Mouse (Mus musculus) frontal cortex, postnatal 10 days (tissue): ENCODE results near the gene Pdss1.
"Not testable (repeated sequence)": the region's sequence is repeated elsewhere in the genome, so short reads cannot be mapped to it uniquely, and the experiment has no call there.

Source experiments
- DNase-seq, 2 experiments: peaks; one replicate each; pipeline ENCODE4 v3.0.0; 2022; ENCODE audit warnings: low spot score in 2 of 2, mixed read lengths in 1 of 2

Pdss1 gene

DNA sequence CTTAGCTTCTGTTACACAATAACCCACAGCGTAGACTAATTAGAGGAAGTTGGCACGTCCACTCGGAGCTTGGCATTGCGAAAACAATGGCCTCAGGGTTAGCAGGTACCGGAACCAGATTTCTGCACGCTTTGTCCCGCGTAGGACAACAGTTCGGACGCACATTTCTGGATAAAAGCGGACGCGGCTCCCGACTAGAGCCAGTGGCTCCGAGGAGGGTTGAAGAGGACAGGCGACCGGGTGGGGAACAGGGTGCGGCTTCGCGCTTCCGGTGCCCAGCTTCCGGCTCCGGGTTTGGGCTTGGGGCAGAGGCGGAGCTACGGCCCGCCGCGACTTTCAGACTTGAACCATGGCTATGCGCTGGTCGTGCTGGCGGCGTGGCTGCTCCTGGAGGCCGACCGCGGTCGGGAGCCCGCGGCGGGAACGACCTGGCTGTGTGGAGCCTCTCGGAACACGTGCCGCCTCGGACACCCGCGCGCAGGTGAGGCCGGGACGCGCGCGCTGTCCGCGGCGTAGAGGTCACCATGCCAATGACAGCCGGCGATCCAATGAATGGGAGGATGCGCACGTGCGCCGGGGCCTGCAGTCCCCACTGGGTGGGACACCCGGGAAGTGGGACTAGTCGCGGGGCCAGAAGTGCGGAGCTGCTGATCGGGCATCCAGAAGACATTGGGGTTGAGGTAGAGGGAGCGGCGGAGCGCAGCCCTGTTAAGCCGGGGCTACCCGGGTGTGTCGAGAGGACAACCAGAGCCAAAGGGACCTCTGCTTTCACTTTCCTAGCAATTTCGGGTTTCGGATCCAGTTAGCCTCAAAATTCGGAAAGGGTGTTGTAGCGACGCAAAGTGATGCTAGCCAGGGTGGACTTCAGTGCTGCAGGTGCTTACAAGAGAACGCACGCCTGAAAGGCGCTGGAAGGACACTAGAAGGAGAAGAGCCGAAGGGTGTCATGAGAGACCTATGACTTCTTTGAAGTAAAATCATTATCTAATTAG is at the start of gene Pdss1:
Pdss1 (plus strand) TSS at position 241 of the 992 bp plus-strand sequence.
- DNase-seq: peak; percentile 85 to 87

DNA sequence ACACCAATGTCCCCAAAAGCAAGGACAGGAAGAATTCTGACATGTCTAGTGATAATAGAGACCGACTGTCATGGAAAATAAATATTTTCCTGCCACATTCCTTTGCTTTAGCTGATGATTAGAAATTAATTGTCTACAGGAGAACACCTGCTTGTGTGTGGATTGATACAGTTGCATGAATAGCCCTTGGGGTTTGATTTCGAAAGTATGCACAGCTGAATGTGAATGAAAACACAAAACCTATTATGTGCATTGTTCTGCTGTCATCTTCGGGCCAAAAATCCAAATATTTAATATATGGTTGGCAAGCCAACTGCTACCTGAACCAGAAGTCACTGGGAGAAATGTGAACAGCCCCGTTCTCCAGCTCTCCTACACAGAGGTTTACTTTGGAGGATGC is 43.4 kb upstream of the Pdss1 start:
- no peak for DNase-seq

DNA sequence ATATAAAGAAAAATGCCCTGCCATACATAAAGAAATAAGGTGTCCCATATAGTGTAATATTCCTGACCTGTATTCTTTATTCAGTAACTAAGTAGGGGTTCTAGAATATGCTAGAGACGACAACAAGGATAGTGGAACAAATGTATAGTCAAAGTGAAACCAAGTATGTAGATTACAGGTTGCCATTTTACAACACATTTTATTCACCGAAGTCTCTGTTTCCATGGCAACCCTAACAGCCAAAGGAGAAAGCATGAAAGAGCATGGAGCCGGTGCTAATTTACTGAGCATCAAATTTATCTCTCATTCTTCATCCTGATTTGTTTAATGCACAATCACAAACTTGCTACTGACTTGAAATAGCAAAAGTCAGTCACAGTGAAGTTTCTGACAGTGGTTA is 37.8 kb upstream of the Pdss1 start:
- no peak for DNase-seq

DNA sequence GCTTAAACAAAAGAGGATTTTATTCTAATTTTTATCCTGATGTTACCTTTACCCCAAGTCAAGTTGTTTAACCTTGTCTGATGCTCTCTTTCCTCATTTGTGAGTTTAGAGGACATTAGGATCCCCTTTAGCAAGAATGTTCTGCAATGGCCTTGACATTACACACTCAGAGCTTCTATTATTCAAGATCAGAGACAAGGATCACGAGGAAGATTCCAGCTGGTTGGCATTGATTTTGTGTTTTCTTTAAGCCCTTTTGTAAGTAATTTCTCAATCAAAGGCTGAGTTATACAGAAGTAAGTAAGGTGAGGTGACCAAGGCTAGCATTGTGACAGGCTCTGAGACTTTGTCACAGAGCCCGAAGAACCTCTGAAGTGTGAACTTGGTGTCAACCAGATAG is 33.1 kb upstream of the Pdss1 start:
- DNase-seq: no peak

DNA sequence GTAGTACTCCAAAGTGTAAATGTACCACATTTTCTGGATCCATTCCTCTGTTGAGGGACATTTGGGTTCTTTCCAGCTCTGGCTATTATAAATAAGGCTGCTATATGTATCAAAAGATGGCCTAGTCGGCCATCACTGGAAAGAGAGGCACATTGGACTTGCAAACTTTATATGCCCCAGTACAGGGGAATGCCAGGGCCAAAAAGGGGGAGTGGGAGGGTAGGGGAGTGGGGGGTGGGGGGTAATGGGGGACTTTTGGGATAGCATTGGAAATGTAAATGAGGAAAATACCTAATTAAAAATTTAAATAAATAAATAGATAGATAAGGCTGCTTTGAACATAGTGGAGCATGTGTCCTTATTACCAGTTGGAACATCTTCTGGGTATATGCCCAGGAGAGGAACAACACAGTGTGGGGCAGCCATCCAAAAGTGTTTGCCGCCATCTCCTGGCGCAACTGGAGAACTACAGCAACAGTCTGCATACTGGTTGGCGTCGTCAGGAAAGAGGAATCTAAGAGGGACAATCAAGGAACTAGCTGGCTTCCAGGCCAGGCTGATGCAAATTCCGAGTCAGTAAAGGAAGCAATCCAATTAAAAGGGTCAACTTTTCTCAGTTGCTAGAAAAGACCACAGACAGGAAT is 30.8 kb upstream of the Pdss1 start:
- peak; percentile 29 to 70 for DNase-seq

DNA sequence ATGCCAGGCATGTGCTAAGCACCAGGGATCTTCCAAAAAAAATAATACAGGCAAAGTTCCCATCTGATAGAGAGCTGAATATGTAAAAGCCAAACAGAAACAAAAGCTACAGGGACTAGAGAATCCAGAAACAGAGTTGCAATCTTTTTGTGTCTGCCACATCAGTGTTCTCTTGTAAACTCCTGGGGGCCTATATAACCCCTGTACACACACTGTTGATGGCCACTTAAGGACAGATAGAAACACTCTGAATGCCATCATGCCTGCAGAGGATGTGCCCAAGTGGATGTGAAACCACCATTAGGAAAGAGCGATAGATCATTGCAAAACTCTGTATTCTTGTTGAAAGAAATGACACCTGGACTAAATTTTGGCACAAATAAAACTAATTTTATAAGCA is 29.5 kb upstream of the Pdss1 start:
- DNase-seq: no peak

DNA sequence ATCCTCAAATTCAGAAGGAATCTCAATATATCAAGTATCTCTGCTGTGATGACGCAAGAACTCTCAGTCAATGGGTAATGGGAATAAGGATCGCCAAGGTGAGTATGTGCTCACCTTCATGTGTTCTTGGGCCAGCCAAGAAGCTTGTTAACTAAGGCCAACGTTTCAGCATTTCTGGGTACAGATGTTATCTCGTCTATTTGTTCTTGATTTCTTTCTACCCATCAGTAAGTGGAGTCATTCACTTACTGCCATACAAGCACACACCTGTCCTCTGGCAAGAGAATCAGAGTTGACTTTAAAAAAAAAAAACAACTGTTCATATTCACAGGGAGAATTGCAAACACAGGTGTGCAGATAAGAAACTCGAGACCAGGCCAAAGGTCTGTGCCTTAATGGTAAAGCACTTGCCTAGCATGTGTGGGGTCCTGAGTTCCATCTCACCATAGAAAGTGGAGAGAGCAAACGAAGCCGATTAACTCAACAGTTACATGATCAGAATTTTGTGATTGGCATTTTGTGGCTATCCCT is 28.4 kb upstream of the Pdss1 start:
- no peak for DNase-seq

DNA sequence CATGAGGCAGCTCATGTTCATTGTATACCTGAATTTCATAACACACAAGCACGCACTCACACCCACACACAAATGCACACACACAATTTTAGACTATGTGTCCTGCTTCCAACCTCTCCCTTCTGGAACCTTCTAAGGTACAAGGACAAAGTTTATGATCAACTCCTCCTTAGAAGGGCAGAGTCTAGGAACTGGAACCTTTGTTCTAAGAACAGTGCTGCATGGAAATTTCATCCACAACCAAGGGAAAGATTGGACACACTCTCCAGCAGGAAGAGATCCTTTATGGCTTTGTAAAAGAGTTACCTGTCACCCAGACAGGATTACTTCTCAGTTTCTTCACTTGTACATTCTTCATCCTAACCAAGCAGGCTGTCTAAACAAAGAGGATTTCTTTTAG is 22.2 kb upstream of the Pdss1 start:
- DNase-seq: no peak

DNA sequence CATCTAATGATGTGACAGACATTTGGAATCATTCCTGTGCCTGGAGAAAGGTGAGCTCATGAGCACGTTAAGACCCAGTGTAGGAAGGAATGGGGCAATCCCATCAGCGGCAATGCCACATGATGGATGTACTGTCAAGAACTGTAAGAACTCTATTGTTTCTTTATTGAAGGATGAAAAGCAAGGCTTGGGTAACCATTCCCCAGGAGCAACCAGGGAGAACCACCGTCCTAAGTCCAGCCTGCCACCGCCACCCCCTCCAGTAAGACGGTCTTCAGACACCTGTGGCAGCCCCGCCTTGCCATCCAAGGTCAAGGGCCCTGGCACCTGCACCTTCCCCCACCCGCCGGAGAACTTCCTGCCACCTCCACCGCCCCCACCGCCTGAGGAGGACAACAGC is 20.7 kb upstream of the Pdss1 start:
- no peak for DNase-seq

DNA sequence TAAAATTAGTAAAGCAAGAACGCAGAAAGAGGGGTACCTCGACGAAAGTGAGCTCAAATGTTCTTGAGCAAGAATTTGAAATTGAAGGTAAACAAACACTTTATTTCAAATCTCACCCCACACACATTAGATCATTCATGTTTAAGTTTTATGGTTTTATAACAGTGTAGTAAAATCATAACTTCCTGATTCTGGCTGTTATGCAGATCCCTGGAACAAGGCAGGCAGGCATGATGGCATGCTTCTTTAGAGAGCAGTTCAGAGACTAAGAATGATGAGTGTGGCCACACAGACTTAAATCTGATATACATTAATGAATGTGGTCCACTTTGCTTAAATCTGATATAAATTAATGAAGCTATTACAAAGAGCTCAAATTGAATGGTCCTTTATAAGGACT is 18.7 kb upstream of the Pdss1 start:
- no peak for DNase-seq

DNA sequence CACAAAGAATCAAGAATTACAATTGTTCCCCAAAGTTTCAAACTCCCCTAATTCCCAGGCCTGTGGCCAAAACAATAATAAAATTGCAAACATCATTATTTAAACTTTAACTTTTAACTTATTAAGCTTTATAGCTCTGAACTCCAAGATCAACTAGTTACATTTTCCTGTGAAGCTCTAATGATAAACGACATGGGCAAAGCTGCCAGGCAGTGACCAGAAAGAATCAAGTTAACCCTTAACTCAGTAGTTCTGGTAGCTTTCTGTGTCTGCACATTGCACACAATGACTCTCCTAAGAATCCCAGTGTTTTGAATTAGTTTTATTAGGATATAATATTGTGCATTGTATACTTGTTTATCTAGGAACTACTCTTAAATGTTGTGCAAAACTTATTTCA is 16.5 kb upstream of the Pdss1 start:
- DNase-seq: no peak

DNA sequence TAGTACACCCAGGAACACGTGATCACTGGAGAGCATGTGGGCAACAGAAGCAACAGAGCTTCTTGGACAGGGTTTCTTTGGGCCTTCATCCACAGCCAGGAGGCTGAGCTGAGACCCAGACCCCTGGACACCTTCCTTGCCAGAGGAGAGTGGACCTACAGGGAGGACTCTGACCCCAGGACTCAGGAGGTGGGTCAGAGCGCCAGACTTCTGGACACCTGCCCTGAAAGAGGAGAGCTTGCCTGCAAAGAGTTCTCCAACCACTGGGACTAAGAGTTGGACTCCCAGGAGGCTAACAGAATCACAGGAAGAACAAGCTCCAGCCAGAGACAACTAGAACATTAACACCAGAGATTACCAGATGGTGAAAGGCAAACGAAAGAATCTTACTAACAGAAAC is 14.6 kb upstream of the Pdss1 start:
- DNase-seq: not testable (repeated sequence)

DNA sequence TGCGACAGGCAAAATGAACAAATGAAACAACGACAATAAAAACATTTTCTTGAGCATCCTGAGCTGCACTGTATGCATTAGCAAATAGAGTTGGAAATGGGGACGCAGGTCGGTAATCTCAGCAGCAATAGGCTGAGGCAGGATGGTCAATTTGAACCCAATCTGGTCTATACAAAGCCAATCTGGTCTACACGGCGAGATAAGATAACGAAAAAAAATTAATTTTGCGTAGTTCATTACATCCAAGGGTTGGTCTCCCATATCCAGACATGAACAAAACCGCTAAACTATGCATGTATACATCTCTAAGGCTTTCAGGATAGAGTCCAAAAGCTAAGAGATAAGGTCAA is 415 bp upstream of the Pdss1 start:
- no peak for DNase-seq

DNA sequence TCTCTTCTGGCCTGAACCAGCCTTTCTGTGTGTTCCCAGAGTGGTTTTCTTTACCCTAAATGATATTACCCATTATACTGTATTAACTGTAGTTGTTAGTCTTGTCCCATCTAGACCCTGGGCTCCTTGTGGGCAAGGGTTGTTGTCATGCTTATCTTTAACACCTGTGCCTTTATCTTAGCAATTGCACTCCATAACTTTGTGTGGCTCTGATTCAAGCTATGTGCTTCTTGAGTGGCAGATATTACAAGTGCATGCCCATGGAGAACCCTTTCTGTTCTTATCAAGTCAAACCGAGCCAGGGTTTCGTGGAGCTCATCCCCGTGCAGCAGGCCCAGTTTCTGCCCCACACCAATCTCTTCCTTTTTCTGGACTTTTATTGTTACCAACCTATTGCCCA is 8.6 kb downstream of the Pdss1 start:
- DNase-seq: no peak

DNA sequence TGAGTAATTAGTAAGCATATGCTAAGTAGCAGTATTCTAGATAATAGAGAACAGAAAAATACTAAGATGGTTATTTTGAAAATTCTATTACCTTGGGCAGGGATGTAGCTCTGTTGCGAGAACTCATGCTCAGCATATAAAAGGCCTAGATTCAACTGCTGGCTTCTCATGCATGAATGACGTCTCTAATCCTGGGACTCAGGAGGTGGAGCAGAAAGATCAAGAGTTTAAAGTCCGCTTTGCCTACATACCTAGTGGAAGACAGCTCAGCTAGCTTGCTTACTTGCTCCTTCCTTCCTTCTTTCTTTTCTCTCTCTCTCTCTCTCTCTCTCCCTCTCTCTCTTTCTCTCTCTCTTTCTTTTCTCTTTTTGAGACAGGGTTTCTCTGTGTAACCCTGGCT is 19.1 kb downstream of the Pdss1 start:
- no peak for DNase-seq

DNA sequence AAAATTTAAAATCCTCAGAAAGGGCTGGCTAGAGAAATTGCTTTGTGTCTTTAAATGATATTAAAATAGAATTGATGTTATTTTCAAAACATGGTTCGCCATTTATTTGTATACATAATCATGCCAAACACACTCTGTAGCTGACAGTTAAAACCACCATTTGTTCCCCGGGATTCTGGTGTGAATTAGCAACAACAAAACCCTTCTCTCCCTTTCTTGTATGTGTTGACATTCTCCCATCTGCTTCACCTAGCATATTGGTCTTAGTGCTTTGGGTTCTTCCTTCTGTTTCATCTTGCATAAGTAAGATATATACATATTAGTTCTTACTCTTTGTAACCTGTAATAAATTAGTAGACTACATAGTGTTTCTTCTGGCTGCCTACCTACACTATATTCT is 23.3 kb downstream of the Pdss1 start:
- DNase-seq: no peak

DNA sequence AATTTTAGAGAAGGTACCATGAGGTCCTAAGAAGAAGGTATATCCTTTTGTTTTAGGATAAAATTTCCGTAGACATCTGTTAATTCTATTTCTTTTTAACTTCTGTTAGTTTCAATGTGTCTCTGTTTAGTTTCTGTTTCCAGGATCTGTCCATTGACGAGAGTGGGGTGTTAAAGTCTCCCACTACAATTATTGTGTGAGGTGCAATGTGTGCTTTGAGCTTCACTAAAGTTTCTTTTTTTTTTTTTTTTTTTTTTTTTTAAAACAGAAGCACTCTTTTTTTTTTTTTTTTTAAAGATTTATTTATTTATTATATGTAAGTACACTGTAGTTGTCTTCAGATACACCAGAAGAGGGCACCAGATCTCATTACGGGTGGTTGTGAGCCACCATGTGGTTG is 30.6 kb downstream of the Pdss1 start:
- not testable (repeated sequence) for DNase-seq

DNA sequence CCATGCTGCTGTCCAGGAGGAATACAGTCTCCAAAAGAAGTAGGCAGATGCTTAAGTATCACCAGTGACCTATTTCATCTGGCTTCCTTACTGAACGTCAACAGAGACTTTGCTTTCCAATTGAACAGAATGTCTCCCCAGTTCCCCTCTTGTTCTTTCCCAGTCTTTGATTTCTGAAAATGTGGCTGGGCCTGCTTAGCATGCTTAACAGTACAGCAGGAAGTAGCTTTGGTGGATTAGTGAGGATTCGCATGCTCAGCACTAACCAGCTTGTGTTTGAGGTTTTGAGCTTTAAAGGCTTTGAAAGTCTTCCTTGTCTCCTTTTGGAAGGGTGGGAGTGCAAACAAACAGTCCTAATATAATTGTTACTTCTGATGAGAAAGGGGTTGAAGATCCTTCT is 32.9 kb downstream of the Pdss1 start:
- DNase-seq: no peak

DNA sequence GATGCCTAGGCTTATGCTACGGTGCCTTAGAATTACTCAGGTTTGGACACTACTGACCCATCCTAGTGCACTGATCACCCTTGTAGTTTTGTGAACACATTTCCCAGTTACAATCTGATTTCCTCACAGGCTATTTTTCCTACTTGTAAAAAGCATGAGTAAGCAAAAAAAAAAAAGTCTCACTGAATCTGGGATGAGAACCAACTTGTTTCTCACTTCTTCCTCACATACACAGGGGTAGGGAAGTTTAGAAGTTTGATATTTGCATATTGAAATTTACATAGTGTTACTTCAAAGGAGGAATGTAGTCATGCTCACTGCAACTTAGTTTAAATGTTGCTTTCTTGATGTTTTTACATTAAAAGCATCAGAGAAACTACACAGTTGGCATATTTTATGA is 38.2 kb downstream of the Pdss1 start:
- DNase-seq: no peak

DNA sequence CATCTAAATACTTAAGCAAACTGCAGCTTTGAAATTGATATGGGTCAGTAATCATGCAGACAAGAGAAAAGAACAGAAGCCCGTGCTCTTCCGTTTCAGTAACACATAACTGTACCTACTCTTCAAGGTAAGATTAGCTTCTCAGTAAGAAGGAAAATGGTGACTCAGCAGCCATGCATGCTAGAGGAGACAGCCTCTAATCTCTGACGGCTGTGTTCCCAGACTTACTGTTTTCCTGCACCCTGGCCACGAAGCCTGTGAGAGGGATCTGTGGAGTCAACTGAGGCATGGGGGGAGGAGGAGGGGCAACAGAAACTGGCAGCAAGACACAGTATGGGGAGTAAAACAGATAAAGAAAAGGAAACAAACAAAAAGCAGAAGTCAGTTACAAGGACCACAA is 54.6 kb downstream of the Pdss1 start:
- no peak for DNase-seq

DNA sequence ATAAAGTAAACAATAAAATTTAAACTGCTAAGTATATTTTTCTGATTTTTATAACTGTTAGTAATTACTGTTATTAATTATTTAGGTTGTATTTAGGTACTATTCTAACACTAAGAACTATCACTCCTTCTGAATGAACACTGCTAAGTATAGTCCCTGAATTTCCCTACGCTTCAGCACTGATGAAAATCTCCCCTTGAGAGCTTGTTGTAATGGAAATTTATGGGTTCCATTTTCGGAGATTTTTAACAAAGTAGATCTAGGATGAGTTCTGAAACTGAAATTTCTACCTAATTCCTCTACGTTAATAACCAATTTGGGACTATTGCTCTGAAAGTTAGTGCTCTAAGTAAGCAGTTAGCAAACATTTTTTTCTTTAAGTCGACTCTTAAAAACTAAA is 59.0 kb downstream of the Pdss1 start:
- DNase-seq: no peak

DNA sequence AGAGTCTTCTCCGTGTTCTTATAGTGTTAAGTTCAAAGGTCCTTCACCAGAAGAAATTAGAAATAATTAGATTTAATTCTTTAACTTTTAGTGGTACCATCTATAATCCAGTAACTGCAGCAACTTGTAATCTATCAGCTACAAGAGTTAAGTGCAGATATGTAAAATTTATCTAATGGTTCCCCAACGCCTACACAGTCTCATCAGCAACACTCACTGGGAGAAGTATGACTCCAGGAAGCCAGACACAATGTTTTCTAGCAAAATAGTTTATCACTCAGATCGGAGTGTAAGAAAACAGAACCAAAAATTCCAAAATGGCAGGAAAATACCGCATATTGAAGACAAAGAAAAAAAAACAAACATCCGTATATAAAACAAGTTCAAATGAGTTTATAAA is 60.6 kb downstream of the Pdss1 start:
- DNase-seq: no peak

DNA sequence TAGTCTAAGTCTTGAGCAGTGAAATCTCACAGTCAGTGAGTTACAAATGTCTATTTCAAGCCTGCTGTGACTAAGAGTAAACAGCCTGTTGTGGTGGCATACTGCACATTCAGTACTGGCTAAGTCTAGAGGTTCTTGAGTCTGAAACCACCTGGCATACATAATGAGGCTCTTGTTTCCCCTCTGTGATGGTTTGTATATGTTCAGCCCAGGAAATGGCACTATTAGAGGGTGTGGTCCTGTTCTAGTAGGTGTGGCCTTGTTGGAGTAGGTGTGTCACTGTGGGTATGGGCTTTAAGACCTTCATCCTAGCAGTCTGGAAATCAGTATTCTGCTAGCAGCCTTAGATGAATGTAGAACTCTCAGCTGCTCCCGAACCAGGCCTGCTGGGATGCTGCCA is 62.1 kb downstream of the Pdss1 start:
- DNase-seq: no peak
